Mouse (Mus musculus): ENCODE results near the gene Tnip1.

Tnip1 gene

DNA sequence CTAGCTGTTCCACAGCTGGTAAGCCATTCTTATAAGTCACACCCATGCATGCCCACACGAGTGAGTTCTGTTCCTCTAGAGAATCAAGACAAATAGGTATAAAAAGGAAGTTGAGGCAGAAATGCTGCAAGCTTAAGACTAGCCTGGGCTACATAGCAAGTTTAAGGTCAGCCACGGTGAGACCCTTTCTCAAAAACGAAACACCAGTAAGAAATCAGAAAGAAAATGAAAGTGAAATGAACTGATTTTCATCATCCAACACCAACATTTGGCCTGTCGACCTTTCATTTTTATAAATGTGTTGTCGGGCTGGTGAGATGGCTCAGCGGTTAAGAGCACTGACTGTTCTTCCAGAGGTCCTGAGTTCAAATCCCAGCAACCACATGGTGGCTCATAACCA is 83.8 kb downstream of the Tnip1 start:
- DNase-seq (ENCODE audit: low spot score): no peak

DNA sequence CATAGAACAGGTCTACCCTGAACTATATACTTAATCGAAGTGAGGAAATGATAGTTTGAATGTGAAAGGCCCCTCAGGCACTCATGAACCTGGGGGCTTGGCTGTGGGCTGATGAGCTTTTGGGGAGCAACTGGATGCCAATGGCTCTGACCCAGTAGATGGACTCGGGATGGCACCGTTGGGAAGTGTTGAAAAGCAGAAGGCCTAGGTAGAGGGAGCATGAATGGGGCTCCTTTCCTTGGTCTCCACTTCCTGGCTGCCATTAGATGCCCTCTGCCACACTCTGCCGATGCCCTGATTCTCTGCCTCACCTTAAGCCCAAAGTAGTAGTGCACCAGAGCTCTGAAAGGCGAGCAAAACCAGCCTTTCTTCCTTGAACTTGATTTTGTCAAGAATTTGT is 86.7 kb downstream of the Tnip1 start:
- DNase-seq (ENCODE audit: low spot score): no peak

DNA sequence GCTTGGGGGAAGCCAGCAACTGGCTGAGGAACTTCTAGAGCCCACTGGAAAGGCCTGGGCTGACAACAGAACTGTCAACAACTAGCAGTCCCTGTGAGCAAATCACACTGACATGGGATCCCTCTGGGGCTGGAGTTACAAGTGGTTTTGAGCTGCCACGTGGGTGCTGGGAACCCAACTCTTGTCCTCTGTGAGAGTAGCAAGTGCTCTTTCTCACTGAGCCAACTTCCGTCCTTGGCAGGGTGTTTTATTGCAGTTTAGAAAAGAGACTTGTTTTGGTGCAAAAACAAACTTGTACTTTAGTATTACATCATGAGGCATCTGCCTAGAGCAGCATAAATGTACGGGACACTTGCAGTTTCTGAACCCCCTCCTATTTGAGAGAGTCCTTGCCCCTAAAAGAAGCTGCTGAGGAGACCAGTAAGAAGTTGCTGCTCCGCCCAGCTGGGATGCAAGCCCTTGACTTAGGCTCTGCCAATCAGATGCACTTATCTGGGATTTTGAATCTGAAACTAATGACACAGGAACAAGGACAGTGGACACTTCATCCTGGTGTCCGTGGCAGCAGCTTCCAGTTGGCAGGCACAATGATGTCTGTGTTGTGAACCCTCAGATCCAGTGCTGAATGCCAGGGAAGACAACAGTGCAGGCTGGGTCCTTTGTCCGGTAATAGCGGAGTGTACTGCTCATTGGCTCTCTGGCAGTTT is 90.7 kb downstream of the Tnip1 start:
- DNase-seq (ENCODE audit: low spot score): no peak

DNA sequence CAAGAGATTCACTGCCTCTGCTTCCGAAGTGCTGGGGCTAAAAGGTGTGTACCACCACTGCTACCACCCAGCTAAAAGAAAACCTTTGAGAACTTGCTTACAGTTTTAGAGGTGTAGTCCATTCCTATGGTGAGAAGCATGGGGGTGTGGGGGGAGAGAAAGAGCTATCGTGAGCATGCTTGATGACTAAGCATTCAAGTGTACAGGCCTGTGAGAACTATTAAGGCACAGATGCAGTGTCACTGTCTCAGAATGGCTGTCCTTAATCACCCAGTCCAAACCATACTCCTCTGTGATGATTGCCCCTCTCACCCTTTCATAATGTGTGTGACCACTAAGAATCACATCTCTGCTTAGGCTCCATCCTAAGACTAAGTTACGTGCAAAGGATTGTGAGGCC is 93.4 kb downstream of the Tnip1 start:
- no peak for DNase-seq (ENCODE audit: low spot score)

DNA sequence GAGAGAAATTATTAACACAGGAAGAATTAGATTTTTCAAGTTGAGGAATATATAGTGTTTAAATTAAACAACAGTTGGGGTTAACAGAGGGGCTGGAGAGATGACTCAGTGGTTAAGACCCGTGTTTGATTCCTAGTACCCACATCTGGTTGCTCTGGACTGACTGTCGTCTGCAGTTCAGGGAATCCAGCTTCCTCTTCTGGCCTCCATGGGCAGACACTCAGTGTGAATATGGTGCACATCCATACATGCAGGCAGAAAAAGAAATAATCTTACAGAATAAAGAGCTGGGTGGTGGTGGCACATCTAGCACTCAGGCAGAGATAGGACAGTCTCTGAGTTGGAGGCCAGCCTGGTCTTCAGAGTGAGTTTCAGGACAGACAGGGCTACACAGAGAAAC is 94.3 kb downstream of the Tnip1 start:
- no peak for DNase-seq (ENCODE audit: low spot score)

DNA sequence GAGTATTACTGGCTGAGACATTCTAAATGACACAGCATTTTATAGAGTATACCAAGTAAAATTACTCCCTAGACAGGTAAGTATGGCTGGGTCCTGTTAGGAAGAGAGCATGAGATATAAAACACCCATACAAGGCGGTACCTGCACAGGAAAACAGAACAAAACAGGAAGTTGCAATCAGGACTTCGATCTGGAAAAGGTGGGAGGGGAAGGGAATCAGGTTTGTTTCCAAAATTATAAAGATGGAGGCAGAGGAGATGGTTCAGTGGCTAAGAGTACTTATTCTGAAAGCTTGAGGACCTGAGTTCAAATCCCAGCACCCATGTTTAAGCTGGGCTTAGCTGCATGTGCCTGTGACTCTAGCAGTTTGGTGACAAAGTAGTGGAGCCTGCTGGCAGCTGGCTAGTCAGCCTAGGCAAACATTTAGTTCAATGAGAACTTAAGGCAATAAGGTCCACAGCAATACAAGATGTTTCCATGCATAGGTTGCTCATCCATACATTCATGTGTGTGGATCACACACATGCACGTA is 94.7 kb downstream of the Tnip1 start:
- DNase-seq (ENCODE audit: low spot score): no peak

DNA sequence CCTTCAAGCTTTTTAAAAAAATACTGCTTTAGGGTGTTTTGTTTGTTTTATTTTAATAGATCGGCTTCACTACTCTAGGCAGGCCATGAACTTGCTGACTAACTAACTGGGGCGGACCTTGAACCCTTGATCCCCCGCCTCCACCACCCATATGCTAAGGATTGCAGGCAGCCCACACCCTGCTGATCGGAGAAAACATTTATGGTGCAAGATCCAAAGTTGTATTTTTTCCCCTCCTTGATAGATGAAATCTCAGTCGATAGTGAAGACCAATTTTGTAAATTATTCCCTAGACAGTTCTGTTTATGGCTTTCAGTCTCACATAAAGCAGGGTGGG is 95.7 kb downstream of the Tnip1 start:
- DNase-seq (ENCODE audit: low spot score): no peak

DNA sequence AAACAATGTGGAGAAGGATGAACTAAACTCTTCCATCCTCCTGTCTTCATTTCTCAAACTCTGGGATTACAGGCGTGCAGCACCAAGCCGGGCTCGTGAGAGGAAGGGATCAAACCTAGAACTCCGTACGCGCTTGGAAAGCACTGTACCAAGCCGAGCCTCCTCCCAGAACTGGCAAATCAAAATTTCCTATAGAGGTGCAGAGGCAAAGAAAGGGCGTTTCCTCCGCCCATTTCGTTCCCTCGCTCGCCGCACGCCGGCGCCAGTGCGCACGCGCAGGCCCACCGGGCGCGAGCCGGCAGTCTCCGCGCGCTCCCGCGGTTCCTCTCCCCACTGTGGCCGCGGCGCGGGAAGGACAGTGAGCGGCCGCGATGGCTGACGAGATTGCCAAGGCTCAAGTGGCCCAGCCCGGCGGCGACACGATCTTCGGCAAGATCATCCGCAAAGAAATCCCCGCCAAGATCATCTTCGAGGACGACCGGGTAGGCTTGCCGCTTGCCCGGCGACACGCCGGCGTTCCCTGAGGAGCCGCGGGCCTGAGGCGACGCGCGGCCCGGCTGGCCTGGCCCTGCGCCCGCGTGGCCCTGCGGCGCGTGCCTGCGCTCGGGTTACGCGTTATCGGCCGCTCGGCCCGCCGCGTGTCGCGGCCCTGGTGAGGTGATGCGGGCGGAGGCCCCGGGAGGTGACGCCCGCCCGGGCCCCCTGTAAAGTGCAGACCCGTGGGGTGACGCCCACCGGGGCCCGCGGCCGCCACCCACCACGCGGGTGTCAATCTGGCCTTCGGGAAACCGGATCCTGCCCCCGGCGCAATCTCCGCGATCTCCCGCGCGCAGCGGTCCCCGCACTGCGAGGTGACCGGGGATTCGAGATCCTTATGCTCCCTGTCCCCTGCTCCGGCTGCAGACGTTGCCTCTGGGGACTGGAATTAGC is 96.3 kb downstream of the Tnip1 start, which contains the start of gene Hint1:
Gene Hint1, plus strand, starts transcription at position 265 of the 930 bp plus-strand sequence.
- DNase-seq (ENCODE audit: low spot score): peak; percentile 94

DNA sequence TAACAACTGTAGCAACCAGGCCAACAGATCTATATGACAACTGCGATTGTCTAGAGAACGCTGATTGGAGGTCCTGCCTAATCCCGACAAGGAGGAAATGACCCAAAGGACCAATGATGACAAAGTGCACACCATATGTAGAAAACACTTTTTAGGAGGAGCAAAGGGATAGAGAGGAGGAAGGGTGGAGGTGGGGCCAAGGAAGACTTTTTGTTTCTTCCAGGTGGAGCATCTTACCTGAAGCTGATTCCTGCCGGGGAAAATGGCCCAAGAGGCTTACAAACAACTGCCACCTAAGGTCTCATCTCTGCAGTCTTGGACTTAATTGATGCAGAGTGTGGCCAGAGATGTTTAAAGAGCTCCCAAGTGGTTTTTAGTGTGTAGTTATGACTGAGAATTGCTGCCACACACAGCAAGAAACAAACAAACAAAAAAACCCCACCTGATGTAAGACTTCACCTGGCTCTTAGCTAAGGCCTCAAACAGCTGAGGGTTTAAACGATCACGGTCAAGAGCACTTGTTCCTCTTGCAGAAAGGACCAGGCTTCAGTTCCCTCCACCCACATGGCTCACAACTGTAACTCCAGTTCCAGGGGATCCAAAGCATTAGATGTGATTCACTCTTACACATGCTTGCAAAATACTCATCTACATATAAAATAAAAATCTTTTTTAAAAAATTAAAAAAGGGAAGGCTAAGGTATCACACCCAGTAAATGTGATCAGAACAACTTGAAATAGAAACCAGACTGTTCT is 97.2 kb downstream of the Tnip1 start:
- DNase-seq (ENCODE audit: low spot score): no peak

DNA sequence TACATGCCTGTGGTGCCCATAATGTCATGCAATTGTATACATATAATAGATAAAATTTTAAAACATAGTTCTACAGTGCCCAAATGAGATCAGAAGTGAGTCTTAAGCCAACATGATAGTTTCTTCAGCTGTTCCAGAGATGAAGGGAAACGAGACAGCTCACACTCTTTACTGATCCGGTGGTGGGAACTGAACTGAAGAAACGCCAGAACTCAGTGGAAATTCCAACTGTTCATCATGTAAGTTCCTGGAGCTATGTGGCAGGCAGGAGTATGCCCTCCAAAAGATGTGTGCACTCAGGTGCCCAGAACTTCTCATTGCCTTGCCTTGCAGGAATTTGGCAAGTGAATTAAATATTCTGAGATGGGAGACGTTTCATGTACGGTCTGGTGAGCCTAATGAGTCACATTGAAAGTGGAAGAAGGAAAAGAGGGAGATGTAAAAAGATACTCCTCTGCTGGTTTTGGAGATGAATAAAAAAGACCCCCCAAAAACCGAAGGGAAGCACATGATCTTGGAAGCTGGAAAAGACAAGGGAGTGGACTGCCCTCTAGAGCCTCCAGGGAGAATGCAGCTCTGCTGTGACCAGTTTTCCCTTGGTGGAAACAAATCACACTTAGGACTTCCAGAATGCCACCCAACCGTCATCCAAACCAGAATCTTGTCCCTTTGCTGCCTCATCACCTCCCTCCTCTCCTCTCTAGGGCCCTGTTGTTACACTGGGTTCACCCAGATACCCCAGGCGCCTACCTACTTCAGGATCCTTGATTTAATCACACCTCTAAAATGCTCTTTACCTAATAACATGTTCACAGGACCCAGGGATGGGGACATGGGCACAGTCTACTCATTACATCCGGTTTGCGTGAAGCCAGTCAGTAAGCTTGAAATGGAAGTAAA is 99.8 kb downstream of the Tnip1 start:
- peak; percentile 83 for DNase-seq (ENCODE audit: low spot score)

DNA sequence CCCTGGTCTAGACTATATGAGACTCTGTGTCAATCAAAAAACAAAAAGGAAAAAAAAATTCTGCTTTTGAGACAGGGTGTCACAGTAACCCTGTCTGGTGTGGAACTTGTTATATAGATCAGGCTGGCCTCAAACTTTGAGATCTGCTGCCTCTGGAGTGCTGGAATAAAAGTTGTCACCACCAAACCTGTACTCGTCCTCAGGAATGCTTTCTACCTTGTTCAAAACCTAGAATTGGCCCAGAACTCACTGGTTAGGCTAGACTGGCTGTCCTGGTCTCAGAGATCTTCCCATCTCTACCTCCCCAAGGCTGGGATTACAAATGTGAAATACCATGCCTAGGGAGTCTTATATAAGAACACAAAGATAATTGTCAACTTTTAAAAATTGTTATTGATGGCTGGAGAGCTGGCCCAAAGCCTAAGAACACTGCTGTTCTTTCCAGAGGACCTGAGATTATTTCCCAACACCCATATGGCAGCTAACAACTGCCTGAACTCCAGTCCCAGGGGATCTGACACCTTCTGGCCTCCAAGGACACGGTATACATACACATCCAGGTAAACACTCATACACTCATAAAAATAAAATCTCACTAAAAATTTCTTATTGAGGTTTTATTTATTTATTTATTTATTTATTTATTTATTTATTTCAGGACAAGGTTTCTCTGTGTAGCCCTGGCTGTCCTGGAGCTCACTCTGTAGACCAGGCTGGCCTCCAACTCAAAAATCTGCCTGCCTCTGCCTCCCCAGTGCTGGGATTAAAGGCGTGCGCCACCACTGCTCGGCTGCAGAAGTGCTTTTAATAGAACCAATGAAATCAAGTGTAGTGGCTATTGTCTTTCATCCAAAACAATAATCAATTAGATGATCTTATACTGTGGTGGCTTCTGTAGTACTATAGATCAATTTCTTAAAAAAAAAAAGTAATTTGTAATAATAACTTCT is 101.0 kb downstream of the Tnip1 start:
- peak; percentile 29 for DNase-seq (ENCODE audit: low spot score)

Data from embryo, embryonic 10.5 days (tissue).